Mouse (Mus musculus) liver, postnatal 0 days (tissue): Measurements from ENCODE around the gene Dupd1. TPM values are rescaled to one million over a fixed set of nuclear protein-coding genes. Genes with fewer than 3 reads are reported as not detected.
A peak's percentile ranks its signal among the peaks of the same experiment; 100 is the strongest.
"Not testable (repeated sequence)": the region's sequence is repeated elsewhere in the genome, so short reads cannot be mapped to it uniquely, and the experiment has no call there.

Experiments used
- ATAC-seq: fragments of 200-750 bp; cut with Nextera tagmentation; 2 replicates; pipeline ENCODE4 v1.8.0; 2017; ENCODE audit warnings: mild to moderate bottlenecking, moderate library complexity
- DNase-seq: peaks from one replicate; pipeline ENCODE4 v3.0.0-alpha.2; 2016
- H3K27ac ChIP-seq: fragments of 300-500 bp; sonication (generic); 2 replicates; pipeline ENCODE4 v1.5.1; 2014; ENCODE audit warnings: antibody characterized with exemption, moderate library complexity, mild to moderate bottlenecking, low read depth
- H3K27me3 ChIP-seq: fragments of 300-500 bp; sonication (generic); 2 replicates; pipeline ENCODE4 v1.6.1; 2014; ENCODE audit warnings: low read length, control low read depth, mixed read lengths; ENCODE audit not compliant: insufficient read depth
- H3K36me3 ChIP-seq: fragments of 300-500 bp; sonication (generic); replicated peaks from 2 replicates; pipeline ENCODE4 v1.6.1; 2014; ENCODE audit warnings: mild to moderate bottlenecking, control low read depth, low read length, moderate library complexity, mixed read lengths; ENCODE audit not compliant: insufficient read depth
- H3K4me1 ChIP-seq: fragments of 300-500 bp; sonication (generic); 2 replicates; pipeline ENCODE4 v1.6.1; 2014; ENCODE audit warnings: antibody characterized with exemption, mild to moderate bottlenecking, control low read depth; ENCODE audit not compliant: insufficient read depth
- H3K4me2 ChIP-seq: fragments of 300-500 bp; sonication (generic); 2 replicates; pipeline ENCODE4 v1.6.1; 2014; ENCODE audit warnings: low read depth, mild to moderate bottlenecking, low read length, moderate library complexity, mixed read lengths
- H3K4me3 ChIP-seq: fragments of 300-500 bp; sonication (generic); 2 replicates; pipeline ENCODE4 v1.5.1; 2014; ENCODE audit warnings: low read depth, low read length
- H3K9ac ChIP-seq: fragments of 300-500 bp; sonication (generic); replicated peaks from 2 replicates; pipeline ENCODE4 v1.6.1; 2014; ENCODE audit warnings: mild to moderate bottlenecking, moderate library complexity
- H3K9me3 ChIP-seq: fragments of 300-500 bp; sonication (generic); 2 replicates; pipeline ENCODE4 v1.6.1; 2016; ENCODE audit warnings: mild to moderate bottlenecking, control low read depth, low read length, mixed read lengths
- CTCF ChIP-seq: sonication (generic); IDR thresholded peaks from 2 replicates; pipeline ENCODE4 v1.5.1; 2016; ENCODE audit warnings: antibody characterized with exemption, low read depth
- EP300 ChIP-seq: IDR thresholded peaks from 2 replicates; pipeline ENCODE4 v1.6.1; 2016; ENCODE audit warnings: antibody characterized with exemption, low read depth, mild to moderate bottlenecking
- WGBS: fragments of 180-500 bp; shearing (Covaris S2); extraction: QIAGEN DNeasy Blood & Tissue Kit; methylation state at CpG from one replicate; pipeline ENCODE4 v1.1.7; 2014; ENCODE audit not compliant: insufficient replicate concordance; 5-methylcytosine and 5-hydroxymethylcytosine counted together
- polyA plus RNA-seq: library from polyadenylated mRNA; unstranded; fragments of >200 nt; fragmentation: Nextera tagmentation; extraction: Ambion mirVana; gene quantifications from 2 replicates; pipeline ENCODE4 v1.2.1, GENCODE M21; 2015

The Dupd1 gene
- polyA plus RNA-seq, 1 experiment from 2014 or later = not detected

DNA sequence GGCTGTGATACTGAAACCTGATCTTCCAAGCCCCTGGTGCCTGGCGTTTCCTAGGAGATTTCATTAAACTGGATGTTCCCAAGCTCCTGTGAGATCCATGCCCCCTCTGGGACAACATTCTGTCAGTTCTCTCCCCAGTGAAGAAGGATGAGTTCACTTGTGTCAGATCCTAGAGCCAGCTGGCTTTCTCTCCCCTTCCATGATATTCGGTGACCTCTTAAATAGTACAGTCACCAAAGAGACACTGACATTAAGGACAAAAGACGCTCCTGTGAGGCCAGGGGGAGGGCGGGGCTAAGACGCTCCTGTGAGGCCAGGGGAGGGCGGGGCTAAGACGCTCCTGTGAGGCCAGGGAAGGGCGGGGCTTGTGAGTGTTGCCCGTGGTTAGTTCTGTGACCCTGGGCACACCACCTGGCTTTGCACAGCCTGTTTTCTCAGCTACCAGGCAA is 31.7 kb downstream of the Dupd1 start:
- DNase-seq = peak; percentile 84
- Histone ChIP-seq H3K36me3 (no peaks in the 10 kb centered on the region), H3K4me2 (peak overlapping the region; percentile 47), H3K4me3 (no peak overlapping the region), H3K27ac (no peak overlapping the region), H3K27me3 (peaks cover 10% of the 10 kb centered on the region; the same call in 1 of the 2 replicates), H3K4me1 (peaks cover 11% of the 10 kb centered on the region; the same call in 1 of the 2 replicates), H3K9ac (no peak overlapping the region), H3K9me3 (no peaks in the 10 kb centered on the region)
- peak; percentile 54; the same call in 1 of the 2 replicates for ATAC-seq
- TF ChIP-seq EP300 (no peak), CTCF (no peak)
- 3% methylated on average over 9 of the region's 9 CpGs for whole genome bisulfite sequencing

DNA sequence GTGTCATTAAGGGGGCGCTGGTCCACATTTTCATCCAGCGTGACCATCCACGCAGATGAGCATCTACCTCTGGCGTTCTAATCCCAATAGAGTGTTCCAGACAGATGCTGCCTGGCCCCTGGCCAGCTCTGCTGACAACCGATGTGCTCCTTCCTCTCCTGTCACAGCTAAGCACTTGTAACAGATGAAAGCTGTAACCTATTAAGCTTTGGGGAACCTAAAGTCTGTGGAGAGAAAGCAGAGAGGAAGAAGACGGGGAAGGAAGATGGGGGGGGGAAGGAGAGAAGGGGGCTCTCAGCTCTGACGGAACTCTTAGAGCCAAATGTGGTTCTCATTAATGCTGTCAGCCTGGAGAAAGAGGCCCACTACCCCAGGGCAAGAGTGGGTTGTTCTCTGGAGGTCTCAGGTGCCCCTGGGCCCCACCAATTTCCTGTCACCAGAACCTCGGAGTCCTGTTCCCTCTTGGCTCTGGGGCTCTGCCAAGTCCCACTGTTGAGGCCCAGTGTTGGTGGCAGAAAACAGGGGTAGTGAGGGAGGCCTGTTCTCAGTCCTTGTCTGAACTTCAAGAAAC is 34.7 kb downstream of the Dupd1 start:
- Histone ChIP-seq H3K9ac (no peak overlapping the region), H3K9me3 (no peaks in the 10 kb centered on the region), H3K4me3 (no peak overlapping the region), H3K4me2 (no peak overlapping the region), H3K27me3 (no peaks in the 10 kb centered on the region), H3K4me1 (peaks cover 8% of the 10 kb centered on the region; the same call in 1 of the 2 replicates), H3K27ac (no peak overlapping the region), H3K36me3 (no peaks in the 10 kb centered on the region)
- no peak for TF ChIP-seq EP300
- TF ChIP-seq CTCF = no peak
- no peak for DNase-seq
- ATAC-seq = no peak
- 46% methylated on average over 8 of the region's 8 CpGs for WGBS

DNA sequence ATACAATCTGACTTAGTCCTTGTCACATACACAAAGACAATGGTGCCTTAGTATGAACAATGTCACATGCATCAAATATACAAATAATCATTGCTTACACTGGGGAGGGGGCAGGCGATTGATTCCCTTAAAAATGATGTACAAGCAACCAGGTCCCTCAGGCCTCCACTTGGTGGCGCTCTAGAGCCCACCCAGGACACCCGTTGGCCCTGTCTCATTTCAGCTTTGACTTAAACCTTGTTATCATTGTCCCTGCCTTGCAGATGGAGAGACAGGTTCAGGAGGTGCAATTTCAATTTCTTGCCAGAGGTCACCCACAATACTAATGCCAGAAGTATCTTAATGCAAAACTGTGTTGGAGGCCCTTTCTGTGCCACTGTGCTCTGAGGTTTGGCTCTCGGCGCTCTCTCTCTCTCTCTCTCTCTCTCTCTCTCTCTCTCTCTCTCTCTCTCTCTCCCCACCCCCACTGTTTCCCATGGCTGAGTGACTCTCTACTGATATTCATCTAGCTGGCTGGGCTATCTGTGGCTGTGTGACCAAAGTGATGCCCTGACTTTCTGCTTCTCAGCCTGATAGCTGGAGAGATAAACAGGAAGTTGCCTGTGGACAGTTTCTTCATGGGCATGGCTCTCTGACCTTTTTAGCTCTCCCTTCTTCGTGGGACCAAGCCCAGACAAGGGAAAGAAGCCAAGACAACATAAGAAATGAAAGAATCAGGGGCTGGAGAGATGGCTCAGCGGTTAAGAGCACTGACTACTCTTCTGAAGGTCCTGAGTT is 35.7 kb downstream of the Dupd1 start:
- 30% methylated on average over 7 of the region's 7 CpGs for WGBS
- no peak overlapping the region for H3K4me2 ChIP-seq
- H3K36me3 ChIP-seq = no peaks in the 10 kb centered on the region
- H3K9ac ChIP-seq = no peak overlapping the region
- H3K27me3 ChIP-seq = no peaks in the 10 kb centered on the region
- H3K9me3 ChIP-seq = no peaks in the 10 kb centered on the region
- ATAC-seq = peak; percentile 50; the same call in 1 of the 2 replicates
- peaks cover 8% of the 10 kb centered on the region; the same call in 1 of the 2 replicates for H3K4me1 ChIP-seq
- H3K27ac ChIP-seq = no peak overlapping the region
- no peak overlapping the region for H3K4me3 ChIP-seq
- peak; percentile 76 for DNase-seq
- TF ChIP-seq EP300 (no peak), CTCF (peak; percentile 82)

DNA sequence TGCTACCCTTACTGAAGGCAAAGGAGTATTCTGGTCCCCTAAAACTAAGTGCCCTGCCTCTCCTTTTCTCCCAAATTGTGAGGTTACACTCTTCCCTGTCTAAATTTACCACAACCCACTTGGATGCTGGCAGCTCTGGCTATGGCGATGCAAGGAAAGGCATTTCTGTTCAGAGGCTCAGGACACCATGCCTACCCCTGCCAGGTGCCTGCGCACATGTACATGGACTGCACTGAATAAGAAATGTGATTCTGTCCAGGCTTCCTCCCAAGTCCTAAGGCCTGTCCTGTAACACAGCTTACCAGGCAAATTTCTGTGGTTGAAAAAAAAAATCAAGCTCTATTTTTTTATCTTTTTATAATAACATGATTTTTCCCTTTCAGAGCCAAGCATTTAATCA is 38.2 kb downstream of the Dupd1 start:
- ATAC-seq = no peak
- Histone ChIP-seq H3K27ac (no peak overlapping the region), H3K4me1 (peaks cover 6% of the 10 kb centered on the region; the same call in 1 of the 2 replicates), H3K9ac (no peak overlapping the region), H3K4me2 (no peak overlapping the region), H3K4me3 (no peak overlapping the region), H3K27me3 (no peaks in the 10 kb centered on the region), H3K36me3 (no peaks in the 10 kb centered on the region), H3K9me3 (no peaks in the 10 kb centered on the region)
- DNase-seq = no peak
- WGBS = 81% methylated on average over 2 of the region's 2 CpGs
- TF ChIP-seq CTCF (no peak), EP300 (no peak)

DNA sequence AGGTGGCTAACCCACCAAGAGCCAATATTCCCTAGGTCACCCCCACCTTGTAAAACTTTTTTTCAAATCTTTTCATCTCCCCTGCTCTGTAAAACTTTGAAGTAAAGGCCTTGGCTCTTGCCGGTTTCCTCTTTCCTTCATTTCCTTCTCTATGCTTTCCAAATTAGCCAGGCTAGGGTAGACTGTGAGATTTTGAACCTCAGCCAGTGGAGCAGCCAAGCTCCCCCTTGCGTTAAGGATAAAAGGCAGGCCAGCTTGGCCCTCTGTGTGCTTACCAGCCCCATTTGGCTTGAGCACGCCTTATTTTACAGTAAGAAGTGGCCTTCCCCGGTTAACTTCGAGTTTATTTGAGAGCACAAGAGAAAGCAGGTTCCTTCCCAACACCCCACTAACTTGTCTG is 39.9 kb downstream of the Dupd1 start:
- no peak for DNase-seq
- TF ChIP-seq CTCF (no peak), EP300 (no peak)
- no peak overlapping the region for H3K9ac ChIP-seq
- H3K4me3 ChIP-seq = no peak overlapping the region
- H3K36me3 ChIP-seq = no peaks in the 10 kb centered on the region; the same call in 1 of the 2 replicates
- WGBS = 51% methylated on average over 5 of the region's 5 CpGs
- no peak overlapping the region for H3K4me2 ChIP-seq
- ATAC-seq = no peak
- no peak overlapping the region for H3K27ac ChIP-seq
- no peaks in the 10 kb centered on the region for H3K9me3 ChIP-seq
- H3K4me1 ChIP-seq = peaks cover 4% of the 10 kb centered on the region; the same call in 1 of the 2 replicates
- H3K27me3 ChIP-seq = no peaks in the 10 kb centered on the region

DNA sequence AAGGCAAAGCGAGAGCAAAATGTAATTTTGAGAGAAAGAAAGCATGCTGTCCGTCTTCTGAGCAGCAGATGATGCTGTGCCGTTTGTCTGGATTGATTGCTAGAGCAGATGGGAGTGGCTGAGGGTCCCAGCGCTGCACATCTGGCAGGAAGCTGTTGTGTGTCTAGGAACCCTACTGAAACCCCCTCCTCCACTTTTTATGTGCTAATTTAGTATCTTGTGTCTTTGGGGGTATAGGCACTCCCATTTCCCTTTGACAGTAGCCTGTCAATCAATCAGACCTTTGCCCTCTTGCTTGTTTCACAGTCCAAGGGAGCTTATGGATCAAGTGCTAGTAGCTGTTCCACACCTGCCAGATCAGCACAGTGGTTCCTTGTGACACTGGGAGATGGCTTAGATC is 41.3 kb downstream of the Dupd1 start:
- H3K4me2 ChIP-seq = no peak overlapping the region
- no peak overlapping the region for H3K4me3 ChIP-seq
- peaks cover 3% of the 10 kb centered on the region; the same call in 1 of the 2 replicates for H3K36me3 ChIP-seq
- no peaks in the 10 kb centered on the region for H3K9me3 ChIP-seq
- 79% methylated on average over 4 of the region's 4 CpGs for WGBS
- ATAC-seq = no peak
- H3K4me1 ChIP-seq = peaks cover 8% of the 10 kb centered on the region; the same call in 1 of the 2 replicates
- H3K9ac ChIP-seq = no peak overlapping the region
- no peak for TF ChIP-seq EP300
- no peak for TF ChIP-seq CTCF
- H3K27me3 ChIP-seq = no peaks in the 10 kb centered on the region
- DNase-seq = no peak
- H3K27ac ChIP-seq = no peak overlapping the region

DNA sequence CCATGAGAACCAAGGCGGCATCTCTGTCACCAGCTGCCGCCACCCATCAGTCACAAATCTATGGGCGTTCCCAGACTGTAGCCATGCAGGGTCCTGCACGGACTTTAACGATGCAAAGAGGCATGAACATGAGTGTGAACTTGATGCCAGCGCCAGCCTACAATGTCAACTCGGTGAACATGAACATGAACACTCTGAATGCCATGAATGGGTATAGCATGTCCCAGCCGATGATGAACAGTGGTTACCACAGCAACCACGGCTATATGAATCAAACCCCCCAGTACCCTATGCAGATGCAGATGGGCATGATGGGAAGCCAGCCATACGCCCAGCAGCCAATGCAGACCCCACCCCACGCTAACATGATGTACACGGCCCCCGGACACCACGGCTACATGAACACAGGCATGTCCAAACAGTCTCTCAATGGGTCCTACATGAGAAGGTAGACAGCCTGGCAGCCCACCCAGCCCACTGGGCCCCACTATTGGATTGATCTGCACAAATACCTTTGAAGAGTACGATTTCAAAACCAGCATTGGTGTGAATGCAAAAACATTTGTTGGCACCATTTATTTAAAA is 43.9 kb downstream of the Dupd1 start:
- not testable (repeated sequence) for H3K4me3 ChIP-seq, H3K4me2 ChIP-seq, ATAC-seq, H3K9ac ChIP-seq, DNase-seq, H3K27me3 ChIP-seq, H3K9me3 ChIP-seq, H3K4me1 ChIP-seq, H3K27ac ChIP-seq
- peaks cover 11% of the 10 kb centered on the region for H3K36me3 ChIP-seq
- WGBS = 84% methylated on average over 15 of the region's 15 CpGs
